Mouse (Mus musculus) spleen, postnatal 10 days (tissue): ENCODE results near the gene Pitpna.

Experiments used
- DNase-seq, 2 experiments: peaks; one replicate each; pipeline ENCODE4 v3.0.0; 2021 to 2022; ENCODE audit warnings: low spot score in 2 of 2

The Pitpna gene

GRCm38 (mm10) chr11:75631561-75632225 is 43.8 kb downstream of the Pitpna start:
- peak; percentile 25 to 42 for DNase-seq

- no peak for DNase-seq
These were observed 45.0 kb downstream of the Pitpna start for GRCm38 (mm10) chr11:75632921-75633320.

GRCm38 (mm10) chr11:75634801-75635200 is 46.9 kb downstream of the Pitpna start:
- no peak for DNase-seq

GRCm38 (mm10) chr11:75635315-75635714 is 47.4 kb downstream of the Pitpna start:
- DNase-seq = no peak

- no peak for DNase-seq
These were observed 55.4 kb downstream of the Pitpna start for GRCm38 (mm10) chr11:75643323-75643722.

- DNase-seq = peak in 1 of 2 experiments; percentile 31
These were observed 56.8 kb downstream of the Pitpna start for GRCm38 (mm10) chr11:75644684-75645083.

GRCm38 (mm10) chr11:75647681-75648211 is 59.8 kb downstream of the Pitpna start:
- peak in 1 of 2 experiments; percentile 12 for DNase-seq

GRCm38 (mm10) chr11:75649155-75649561 is 61.3 kb downstream of the Pitpna start:
- DNase-seq = peak in 1 of 2 experiments; percentile 24

GRCm38 (mm10) chr11:75650311-75650710 is 62.4 kb downstream of the Pitpna start, which contains the start of gene Myo1c:
Gene Myo1c, plus strand, starts transcription at chr11:75650504.
- peak; percentile 22 to 24 for DNase-seq

- no peak for DNase-seq
These were observed 63.1 kb downstream of the Pitpna start for GRCm38 (mm10) chr11:75650958-75651425.

GRCm38 (mm10) chr11:75651426-75652221 is 63.7 kb downstream of the Pitpna start:
- peak; percentile 79 to 91 for DNase-seq

- DNase-seq = peak; percentile 59 to 71
These were observed 64.5 kb downstream of the Pitpna start for GRCm38 (mm10) chr11:75652222-75652941.

GRCm38 (mm10) chr11:75652942-75653684 is 65.2 kb downstream of the Pitpna start:
- DNase-seq = peak; percentile 53 to 54

- DNase-seq = peak; percentile 87 to 92
These were observed 66.0 kb downstream of the Pitpna start for GRCm38 (mm10) chr11:75653781-75654470.

- peak in 1 of 2 experiments; percentile 86 for DNase-seq
These were observed 66.8 kb downstream of the Pitpna start for GRCm38 (mm10) chr11:75654471-75655390.

- DNase-seq = peak; percentile 75 to 79
These were observed 68.0 kb downstream of the Pitpna start for GRCm38 (mm10) chr11:75655621-75656545.

- peak; percentile 39 to 48 for DNase-seq
These were observed 69.0 kb downstream of the Pitpna start for GRCm38 (mm10) chr11:75656621-75657590.
